Mouse (Mus musculus) heart, postnatal 0 days (tissue): Measurements from ENCODE around the gene Gm10591. TPM values are rescaled to one million over a fixed set of nuclear protein-coding genes. Genes with fewer than 3 reads are reported as not detected.
"Not testable (repeated sequence)": the region's sequence is repeated elsewhere in the genome, so short reads cannot be mapped to it uniquely, and the experiment has no call there.

ENCODE experiments used
- ATAC-seq: fragments of 200-750 bp; cut with Nextera tagmentation; 2 replicates; pipeline ENCODE4 v1.8.0; 2017; ENCODE audit warnings: low read depth, moderate number of reproducible peaks, moderate library complexity; ENCODE audit not compliant: insufficient read depth
- DNase-seq: peaks from one replicate; pipeline ENCODE4 v3.0.0-alpha.2; 2016; ENCODE audit warnings: low spot score
- H3K27ac ChIP-seq: fragments of 300-500 bp; sonication (generic); 2 replicates; pipeline ENCODE4 v1.5.1; 2014; ENCODE audit warnings: low read depth, mild to moderate bottlenecking
- H3K27me3 ChIP-seq: fragments of 300-500 bp; sonication (generic); 2 replicates; pipeline ENCODE4 v1.6.1; 2014; ENCODE audit warnings: low read length, mixed read lengths; ENCODE audit not compliant: control insufficient read depth, insufficient read depth
- H3K36me3 ChIP-seq: fragments of 300-500 bp; sonication (generic); replicated peaks from 2 replicates; pipeline ENCODE4 v1.6.1; 2014; ENCODE audit warnings: low read length, mixed read lengths; ENCODE audit not compliant: control insufficient read depth, insufficient read depth
- H3K4me1 ChIP-seq: fragments of 300-500 bp; sonication (generic); 2 replicates; pipeline ENCODE4 v1.6.1; 2014; ENCODE audit warnings: antibody characterized with exemption; ENCODE audit not compliant: control insufficient read depth, insufficient read depth
- H3K4me2 ChIP-seq: fragments of 300-500 bp; sonication (generic); 2 replicates; pipeline ENCODE4 v1.6.1; 2014; ENCODE audit warnings: low read depth, mild to moderate bottlenecking, low read length, moderate library complexity
- H3K4me3 ChIP-seq: fragments of 300-500 bp; sonication (generic); 2 replicates; pipeline ENCODE4 v1.5.1; 2014; ENCODE audit warnings: low read depth, low read length
- H3K9ac ChIP-seq: fragments of 300-500 bp; sonication (generic); replicated peaks from 2 replicates; pipeline ENCODE4 v1.6.1; 2014; ENCODE audit warnings: low read depth, low read length, mixed read lengths
- H3K9me3 ChIP-seq: fragments of 300-500 bp; sonication (generic); replicated peaks from 2 replicates; pipeline ENCODE4 v1.6.1; 2016; ENCODE audit warnings: low read length; ENCODE audit not compliant: control insufficient read depth
- WGBS: fragments of 180-500 bp; shearing (Covaris S2); extraction: QIAGEN DNeasy Blood & Tissue Kit; methylation state at CpG from one replicate; pipeline ENCODE4 v1.1.7; 2014; 5-methylcytosine and 5-hydroxymethylcytosine counted together
- polyA plus RNA-seq: library from polyadenylated mRNA; unstranded; fragments of >200 nt; fragmentation: Nextera tagmentation; extraction: Ambion mirVana; gene quantifications from 2 replicates; pipeline ENCODE4 v1.2.1, GENCODE M21; 2015
- total RNA-seq: library from RNA; depleted of rRNA; stranded (reverse); fragments of >200 nt; gene quantifications from 2 replicates; pipeline ENCODE4 v1.2.3, GENCODE M21; 2014; ENCODE audit warnings: low replicate concordance; rRNA removed

Gm10591 gene
- not detected in 2 replicates for total RNA-seq
- 0.45 TPM in 1 of 2 replicates, not detected in the other for polyA plus RNA-seq

- not testable (repeated sequence) for H3K4me2 ChIP-seq, H3K9me3 ChIP-seq, ATAC-seq, H3K27me3 ChIP-seq, DNase-seq, H3K4me3 ChIP-seq, H3K36me3 ChIP-seq, H3K27ac ChIP-seq, H3K4me1 ChIP-seq, H3K9ac ChIP-seq
- no CpG with 5 or more reads among the region's 5 CpGs for WGBS
Observed at GRCm38 (mm10) chr4:42611895-42612294, at the start of gene Gm10591. Gene Gm10591, plus strand, starts transcription at chr4:42612195.

GRCm38 (mm10) chr4:42629419-42629818 lies 17.4 kb downstream of the Gm10591 start, which contains the start of gene Gm2564:
Gene Gm2564, plus strand, starts transcription at chr4:42629719.
- WGBS, result no CpG with 5 or more reads among the region's 8 CpGs

DNA sequence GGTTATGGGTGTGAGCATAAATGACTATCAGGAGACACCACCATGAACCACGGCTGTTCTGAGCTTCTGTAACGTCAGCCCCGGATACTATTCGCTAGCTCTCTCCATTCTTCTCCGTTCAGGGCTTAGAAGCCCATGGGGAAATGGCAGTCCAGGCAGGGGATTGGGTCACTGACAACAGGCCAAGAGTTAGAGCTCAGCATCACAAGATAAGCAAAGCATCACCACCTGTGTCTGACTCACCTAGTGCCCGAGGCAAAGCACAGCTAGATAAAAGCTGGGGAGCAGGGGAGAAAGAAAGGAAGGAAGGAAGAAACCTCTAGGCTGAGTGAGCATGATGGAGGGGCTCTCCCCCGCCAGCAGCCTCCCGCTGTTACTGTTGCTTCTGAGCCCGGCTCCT lies 43.0 kb downstream of the Gm10591 start, which contains the start of gene Ccl27b:
Gene Ccl27b (plus strand): TSS at position 301 of the 400 bp plus-strand sequence.
- H3K4me3 ChIP-seq, H3K27me3 ChIP-seq, ATAC-seq, H3K9ac ChIP-seq, H3K27ac ChIP-seq, H3K36me3 ChIP-seq, H3K4me1 ChIP-seq, H3K4me2 ChIP-seq, DNase-seq, H3K9me3 ChIP-seq: not testable (repeated sequence)
- WGBS, result no CpG with 5 or more reads among the region's 9 CpGs

More at GRCm38 (mm10) chr4:42629419-42629818, 17.4 kb downstream of the Gm10591 start, which contains the start of gene Gm2564:
- H3K36me3 ChIP-seq, H3K27ac ChIP-seq, H3K4me1 ChIP-seq, H3K4me2 ChIP-seq, ATAC-seq, H3K4me3 ChIP-seq, H3K27me3 ChIP-seq, H3K9ac ChIP-seq, H3K9me3 ChIP-seq, DNase-seq: not testable (repeated sequence)

GRCm38 (mm10) chr4:42661793-42662192 lies 49.8 kb downstream of the Gm10591 start, which contains the start of gene Il11ra2:
Gene Il11ra2, minus strand, starts transcription at chr4:42661893.
- not testable (repeated sequence) for H3K4me2 ChIP-seq, H3K4me1 ChIP-seq, ATAC-seq, DNase-seq, H3K27ac ChIP-seq, H3K4me3 ChIP-seq, H3K36me3 ChIP-seq, H3K9me3 ChIP-seq, H3K27me3 ChIP-seq, H3K9ac ChIP-seq
- no CpG with 5 or more reads among the region's 3 CpGs for WGBS

Other genes starting within 250 kb of the Gm10591 start
- not detected in 2 replicates for gene Gm21586, start 172.8 kb upstream of the Gm10591 start, total RNA-seq
- gene Gm21586, start 172.8 kb upstream of the Gm10591 start, polyA plus RNA-seq, result not detected in 2 replicates
- not detected in 2 replicates for gene Gm2163, start 145.4 kb upstream of the Gm10591 start, total RNA-seq
- not detected in 2 replicates for gene Gm2163, start 145.4 kb upstream of the Gm10591 start, polyA plus RNA-seq
- gene Fam205a2, start 84.0 kb upstream of the Gm10591 start, total RNA-seq, result not detected in 2 replicates
- gene Fam205a2, start 84.0 kb upstream of the Gm10591 start, polyA plus RNA-seq, result not detected in 2 replicates
- gene Gm2564, start 17.5 kb downstream of the Gm10591 start, total RNA-seq, result not detected in 2 replicates
- gene Gm2564, start 17.5 kb downstream of the Gm10591 start, polyA plus RNA-seq, result 0.22 and 0.27 TPM in 2 replicates
- gene Ccl27b, start 43.1 kb downstream of the Gm10591 start, total RNA-seq, result not detected in 2 replicates
- gene Ccl27b, start 43.1 kb downstream of the Gm10591 start, polyA plus RNA-seq, result not detected in 2 replicates
- gene Il11ra2, start 49.7 kb downstream of the Gm10591 start, total RNA-seq, result not detected in 2 replicates
- not detected in 2 replicates for gene Il11ra2, start 49.7 kb downstream of the Gm10591 start, polyA plus RNA-seq
- not detected in 2 replicates for gene 4930578G10Rik, start 123.3 kb downstream of the Gm10591 start, total RNA-seq
- gene 4930578G10Rik, start 123.3 kb downstream of the Gm10591 start, polyA plus RNA-seq, result not detected in 2 replicates
- gene Ccl19, start 144.4 kb downstream of the Gm10591 start, total RNA-seq, result not detected in 2 replicates
- gene Ccl19, start 144.4 kb downstream of the Gm10591 start, polyA plus RNA-seq, result not detected in 2 replicates
- gene Ccl21a, start 161.8 kb downstream of the Gm10591 start, total RNA-seq, result 13.1 and 21.8 TPM in 2 replicates
- 19.0 and 26.8 TPM in 2 replicates for gene Ccl21a, start 161.8 kb downstream of the Gm10591 start, polyA plus RNA-seq
- gene Fam205a1, start 241.7 kb downstream of the Gm10591 start, total RNA-seq, result not detected in 2 replicates
- not detected in 2 replicates for gene Fam205a1, start 241.7 kb downstream of the Gm10591 start, polyA plus RNA-seq
- gene Gm12394, start 244.6 kb downstream of the Gm10591 start, total RNA-seq, result not detected in 2 replicates
- 0.05 and 0.07 TPM in 2 replicates for gene Gm12394, start 244.6 kb downstream of the Gm10591 start, polyA plus RNA-seq